Mouse (Mus musculus) liver, adult 2 months (tissue): ENCODE measurements around the gene Sebox. TPM values are rescaled to one million over a fixed set of nuclear protein-coding genes. Genes with fewer than 3 reads are reported as not detected.

Source experiments
- DNase-seq: peaks from one replicate; pipeline ENCODE4 v3.0.0-alpha.2; 2011; ENCODE audit warnings: low read depth, low spot score; ENCODE audit errors: extremely low read depth
- H3K27ac ChIP-seq: fragments of 200-500 bp; replicated peaks from 2 replicates; pipeline ENCODE4 v1.5.1; 2012; ENCODE audit warnings: low read depth, mild to moderate bottlenecking, control low read depth, inconsistent platforms, low read length; ENCODE audit not compliant: insufficient read depth
- H3K27me3 ChIP-seq: fragments of 200-500 bp; 2 replicates; pipeline ENCODE4 v1.6.1; 2012; ENCODE audit warnings: mild to moderate bottlenecking, moderate library complexity, low read length, inconsistent platforms; ENCODE audit not compliant: control insufficient read depth, insufficient read depth
- H3K36me3 ChIP-seq: fragments of 200-500 bp; 2 replicates; pipeline ENCODE4 v1.6.1; 2012; ENCODE audit warnings: low read length, inconsistent platforms; ENCODE audit not compliant: control insufficient read depth, insufficient read depth
- H3K4me1 ChIP-seq: fragments of 200-500 bp; 2 replicates; pipeline ENCODE4 v1.6.1; 2011; ENCODE audit warnings: low read length; ENCODE audit not compliant: control insufficient read depth, insufficient read depth
- H3K4me3 ChIP-seq: fragments of 200-500 bp; 2 replicates; pipeline ENCODE4 v1.5.1; 2011; ENCODE audit warnings: low read depth, mild to moderate bottlenecking, control low read depth, low read length, moderate library complexity; ENCODE audit not compliant: insufficient read depth
- H3K79me2 ChIP-seq: fragments of 200-500 bp; 2 replicates; pipeline ENCODE4 v1.6.1; 2012; ENCODE audit warnings: inconsistent platforms, mild to moderate bottlenecking, low read length, moderate library complexity; ENCODE audit not compliant: control insufficient read depth, insufficient read depth
- H3K9ac ChIP-seq: fragments of 200-500 bp; 2 replicates; pipeline ENCODE4 v1.6.1; 2012; ENCODE audit warnings: low read depth, mild to moderate bottlenecking, control low read depth, inconsistent platforms, low read length
- CTCF ChIP-seq: fragments of 200-500 bp; IDR thresholded peaks from 2 replicates; pipeline ENCODE4 v1.5.1; 2011; ENCODE audit warnings: low read depth, low read length, control low read depth
- POLR2A ChIP-seq: fragments of 200-500 bp; IDR thresholded peaks from 2 replicates; pipeline ENCODE4 v1.6.1; 2011; ENCODE audit warnings: low read length, control low read depth; ENCODE audit not compliant: insufficient read depth; ENCODE audit errors: extremely low read depth
- WGBS: fragments of 180-500 bp; shearing (Covaris S2); methylation state at CpG from one replicate; pipeline ENCODE4 v1.1.7; 2018; 5-methylcytosine and 5-hydroxymethylcytosine counted together
- polyA plus RNA-seq: library from polyadenylated mRNA; depleted of rRNA; stranded (reverse); fragments of >200 nt; gene quantifications from 2 replicates; pipeline ENCODE4 v1.2.3, GENCODE M21; 2012
- total RNA-seq: library from RNA; depleted of rRNA; stranded (reverse); fragments of >200 nt; gene quantifications from 2 replicates; pipeline ENCODE4 v1.2.3, GENCODE M21; 2014

Sebox gene
- total and polyA plus RNA-seq, 2 experiments, result 0.37 to 0.91 TPM

DNA sequence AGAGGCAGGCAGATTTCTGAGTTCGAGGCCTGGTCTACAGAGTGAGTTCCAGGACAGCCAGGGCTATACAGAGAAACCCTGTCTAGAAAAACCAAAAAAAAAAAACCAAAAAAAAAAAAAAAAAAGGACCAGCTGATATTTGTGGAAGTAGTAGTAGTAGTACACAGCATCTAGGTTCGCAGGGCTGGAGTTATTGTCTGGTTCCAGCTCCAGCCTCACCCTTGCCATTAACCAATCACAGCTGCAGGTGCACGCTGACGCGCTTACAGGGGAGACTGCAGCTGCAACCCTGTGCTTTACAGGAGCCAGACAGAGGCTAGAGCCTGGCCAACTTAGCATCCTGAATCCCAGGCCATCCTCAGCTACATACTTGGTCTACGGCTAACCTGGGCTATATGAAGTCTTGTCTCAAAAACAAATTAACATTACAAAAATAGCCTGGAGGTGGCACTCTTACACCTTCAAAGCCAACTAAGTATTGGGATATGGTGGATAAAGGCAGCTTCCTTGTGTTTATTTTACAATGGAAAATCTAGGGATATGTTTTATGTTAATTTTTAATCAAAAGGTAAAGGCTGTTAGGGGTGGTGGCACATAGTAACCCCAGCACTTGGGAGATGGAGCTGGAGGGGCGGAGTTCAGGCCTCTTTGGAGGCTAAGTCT, 41.3 kb downstream of the Sebox start:
- Histone ChIP-seq H3K27me3 (no peaks in the 10 kb centered on the region), H3K79me2 (peaks cover 15% of the 10 kb centered on the region; the same call in 1 of the 2 replicates), H3K36me3 (peaks cover 26% of the 10 kb centered on the region), H3K27ac (no peak overlapping the region), H3K4me3 (no peak overlapping the region), H3K9ac (no peak overlapping the region), H3K4me1 (peaks cover 15% of the 10 kb centered on the region)
- 86% methylated on average over 7 of the region's 7 CpGs for WGBS
- DNase-seq, result peak; percentile 38
- TF ChIP-seq POLR2A (no peak), CTCF (no peak)

DNA sequence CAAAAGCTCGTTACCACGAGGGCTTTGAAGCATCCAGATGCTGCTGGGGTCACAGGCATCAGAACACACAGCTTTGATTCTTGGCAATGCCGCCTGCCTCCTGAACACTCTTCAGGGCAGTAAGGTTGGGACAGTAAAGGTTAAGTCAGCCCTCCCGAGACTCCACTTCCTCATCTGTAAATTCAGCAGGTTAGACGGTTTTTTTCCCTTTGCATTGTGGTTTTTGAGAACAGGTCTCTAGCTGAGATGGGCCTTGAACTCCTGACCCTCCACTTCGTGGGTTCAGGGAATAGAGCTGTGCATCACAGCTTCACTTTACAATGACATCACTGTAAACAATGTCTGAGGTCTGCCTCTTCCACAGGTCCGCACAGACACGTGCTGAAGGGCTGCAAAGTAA, 41.9 kb downstream of the Sebox start:
- Histone ChIP-seq H3K27me3 (no peaks in the 10 kb centered on the region), H3K9ac (no peak overlapping the region), H3K36me3 (peaks cover 20% of the 10 kb centered on the region), H3K79me2 (peaks cover 15% of the 10 kb centered on the region; the same call in 1 of the 2 replicates), H3K4me1 (peaks cover 15% of the 10 kb centered on the region), H3K4me3 (no peak overlapping the region), H3K27ac (no peak overlapping the region)
- 33% methylated on average over 8 of the region's 8 CpGs for WGBS
- no peak for DNase-seq
- no peak for TF ChIP-seq POLR2A
- TF ChIP-seq CTCF, result no peak

DNA sequence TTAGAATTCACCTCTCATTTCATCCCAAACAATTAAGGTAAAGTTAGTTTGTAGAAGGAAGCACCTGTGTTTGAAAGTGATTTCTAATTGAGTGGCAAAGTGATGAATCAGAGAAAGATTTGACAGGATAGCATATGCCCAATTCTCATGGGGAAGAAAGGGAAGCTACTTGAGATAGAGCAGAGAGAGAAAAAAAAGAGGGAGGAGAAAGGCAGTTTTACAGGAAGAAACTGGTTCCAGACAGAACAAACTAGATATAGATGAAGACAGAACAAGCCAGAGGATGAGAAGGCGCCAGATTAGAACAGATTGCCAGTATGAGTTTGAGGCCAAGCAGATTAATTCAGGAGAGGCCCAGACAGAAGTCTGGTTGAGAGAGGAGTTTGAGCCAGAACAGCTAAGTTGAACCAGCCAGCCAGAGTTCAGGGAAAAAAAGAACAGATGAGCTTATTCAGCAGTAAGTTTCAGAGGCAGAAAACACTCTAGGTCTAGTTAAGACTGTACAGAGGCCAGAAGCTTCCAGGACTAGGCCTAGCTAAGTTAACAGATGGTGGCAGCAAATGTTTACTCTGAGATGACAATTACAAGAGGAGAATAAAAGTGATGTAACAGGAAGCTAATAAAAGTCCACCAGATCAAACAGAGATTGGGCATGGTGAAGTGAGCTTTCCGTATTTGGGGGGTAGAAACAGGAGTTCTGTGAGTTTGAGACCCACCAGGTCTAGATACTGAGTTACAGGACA, 44.6 kb downstream of the Sebox start:
- Histone ChIP-seq H3K4me3 (no peak overlapping the region), H3K79me2 (peaks cover 15% of the 10 kb centered on the region; the same call in 1 of the 2 replicates), H3K27ac (peak overlapping the region; percentile 72), H3K27me3 (no peaks in the 10 kb centered on the region), H3K9ac (0 out of 2 replicates have a peak overlapping the region, but pooled peaks have one; percentile 10), H3K36me3 (peaks cover 6% of the 10 kb centered on the region), H3K4me1 (peaks cover 18% of the 10 kb centered on the region)
- TF ChIP-seq CTCF (no peak), POLR2A (no peak)
- WGBS, result 49% methylated on average over 2 of the region's 2 CpGs
- DNase-seq, result peak; percentile 73

DNA sequence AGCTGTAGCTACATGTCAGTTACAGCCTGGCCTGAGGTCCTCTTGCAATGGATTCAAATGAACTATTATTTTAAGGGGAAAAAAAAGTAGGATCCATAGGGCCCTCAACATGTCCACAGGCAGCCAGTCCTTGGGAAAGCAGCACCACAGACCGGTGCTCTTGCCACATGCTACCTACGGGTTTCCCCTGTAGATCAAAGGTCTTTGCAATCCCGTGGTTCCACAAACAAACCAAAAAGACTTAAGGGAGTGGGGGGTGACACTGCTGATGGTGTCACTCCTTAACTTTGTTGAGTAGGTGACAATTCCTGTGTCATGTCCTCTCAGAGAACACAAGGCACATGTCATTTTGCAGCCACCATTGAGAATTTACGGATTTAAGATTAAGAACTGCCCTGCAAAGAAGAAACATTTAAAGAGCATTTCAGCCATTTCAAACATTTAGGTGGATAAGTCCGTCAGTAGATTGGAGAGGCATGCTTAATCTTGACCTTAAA, 46.3 kb downstream of the Sebox start:
- no peaks in the 10 kb centered on the region for H3K36me3 ChIP-seq
- peaks cover 11% of the 10 kb centered on the region; the same call in 1 of the 2 replicates for H3K79me2 ChIP-seq
- peak overlapping the region; percentile 89 for H3K27ac ChIP-seq
- peak overlapping the region; percentile 75 for H3K9ac ChIP-seq
- peak; percentile 87 for DNase-seq
- 8% methylated on average over 5 of the region's 5 CpGs for WGBS
- no peak for TF ChIP-seq POLR2A
- no peak for TF ChIP-seq CTCF
- H3K4me1 ChIP-seq, result peaks cover 18% of the 10 kb centered on the region
- H3K27me3 ChIP-seq, result no peaks in the 10 kb centered on the region
- H3K4me3 ChIP-seq, result peak overlapping the region; percentile 70

DNA sequence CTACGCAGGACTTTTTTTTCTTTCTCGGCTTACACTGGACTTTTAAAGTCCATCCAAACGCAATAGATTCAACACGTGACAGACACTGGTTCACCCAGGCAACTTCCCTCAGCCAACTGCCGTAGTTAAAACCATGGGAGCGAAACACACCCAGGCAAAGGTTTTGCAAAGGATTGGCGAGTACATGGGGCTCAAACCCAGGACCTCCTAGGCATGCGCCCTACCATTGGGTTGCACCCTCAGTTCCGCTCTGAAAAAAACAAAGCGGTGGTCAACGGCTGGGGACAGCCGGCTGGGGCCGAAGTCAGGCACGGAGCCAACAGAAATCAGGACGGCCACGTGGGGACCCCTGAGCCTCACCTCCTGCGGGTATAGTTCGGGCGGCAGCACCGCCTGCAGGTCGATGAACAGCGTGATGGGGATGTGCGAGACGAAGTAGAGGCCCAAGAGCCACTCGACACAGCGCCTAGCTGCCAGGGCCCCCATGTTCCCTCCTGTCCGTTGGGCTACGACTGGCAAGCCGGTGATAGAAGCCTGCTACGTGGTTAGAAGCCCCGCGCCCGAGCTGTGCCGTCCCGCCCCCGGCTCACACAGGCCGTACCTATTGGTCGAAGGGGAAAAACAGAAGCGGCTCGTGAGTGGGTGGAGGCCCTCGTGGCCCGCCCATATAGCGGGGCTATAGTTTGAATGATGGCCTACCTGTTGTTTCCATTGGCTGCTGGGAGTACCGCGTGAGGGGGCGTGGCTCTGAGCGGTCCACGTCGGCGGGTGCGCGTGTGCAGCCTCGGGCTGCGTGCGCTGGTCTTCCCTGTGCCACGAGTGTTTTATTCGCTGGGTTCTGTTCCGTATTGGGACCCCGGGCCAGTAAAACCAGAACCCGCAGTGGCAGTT, 47.2 kb downstream of the Sebox start, which contains the start of gene Tmem97:
TSS of gene Tmem97 (minus strand) at position 610 of the 891 bp plus-strand sequence.
- WGBS, result under 1% methylated on average over 60 of the region's 60 CpGs
- TF ChIP-seq CTCF (no peak), POLR2A (peak; percentile 69; the same call in 1 of the 2 replicates)
- Histone ChIP-seq H3K9ac (peak within 1 kb of the TSS; percentile 75), H3K27ac (peak within 1 kb of the TSS; percentile 89), H3K4me1 (peaks cover 13% of the 10 kb centered on the region), H3K27me3 (no peaks in the 10 kb centered on the region), H3K36me3 (no peaks in the 10 kb centered on the region), H3K79me2 (peaks cover 4% of the 10 kb centered on the region; the same call in 1 of the 2 replicates), H3K4me3 (peak within 1 kb of the TSS; percentile 70)
- peak; percentile 92 for DNase-seq
